ENCODE assay signal across 8 mouse cellular contexts in the genomic region with DNA sequence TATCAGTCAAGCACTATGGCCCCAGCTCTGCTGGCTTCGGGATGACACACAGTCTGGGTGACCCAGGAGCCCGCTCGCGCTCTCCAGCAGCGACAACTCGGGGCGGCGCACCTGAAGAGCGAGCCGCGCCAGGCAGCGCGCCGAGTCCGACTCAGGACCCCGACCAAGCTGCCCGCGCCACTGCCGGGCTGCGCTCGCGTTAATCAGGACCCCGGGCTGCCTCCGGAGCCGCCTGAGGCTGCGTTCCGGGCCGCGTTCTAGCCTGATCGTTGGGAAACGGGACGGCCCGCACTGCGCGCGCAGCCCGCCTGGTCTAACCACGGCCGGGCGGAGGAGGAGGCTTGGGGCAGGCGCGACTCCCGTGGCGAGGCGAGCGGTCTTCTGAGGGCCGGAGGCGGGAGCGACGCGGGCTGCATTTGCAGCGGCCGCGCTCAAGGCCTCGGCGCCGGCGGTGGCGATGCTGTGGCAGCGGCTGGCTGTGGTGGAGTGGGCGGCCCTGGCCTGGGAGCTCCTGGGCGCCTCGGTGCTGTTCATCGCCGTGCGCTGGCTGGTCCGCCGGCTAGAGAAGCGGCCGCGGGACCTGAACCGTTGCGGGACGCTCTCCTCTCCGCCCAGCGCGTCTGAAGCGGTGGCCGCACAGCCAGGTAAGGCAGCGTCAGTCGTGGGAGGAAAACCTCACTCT. TPM values are rescaled to one million over a fixed set of nuclear protein-coding genes. Genes with fewer than 3 reads are reported as not detected.
DNase-seq lines count a peak whose midpoint lies in the region; ATAC-seq and TF ChIP-seq lines count a peak whose summit lies in the region.

A gene (plus strand): TSS at position 225 of the 682 bp plus-strand sequence.

- no peaks in the 10 kb centered on the region for H3K27me3 ChIP-seq in embryonic facial prominence, embryonic 13.5 days
- H3K27me3 ChIP-seq in heart, adult 2 months (ENCODE audit: control insufficient read depth, insufficient read depth, low read length), result no peaks in the 10 kb centered on the region
- H3K27me3 ChIP-seq in limb, embryonic 13.5 days, result no peaks in the 10 kb centered on the region
- H3K27me3 ChIP-seq in midbrain, embryonic 16.5 days (ENCODE audit: control insufficient read depth, insufficient read depth, low read depth, low read length), result no peaks in the 10 kb centered on the region

- H3K4me1 ChIP-seq in embryonic facial prominence, embryonic 13.5 days, result peaks cover 22% of the 10 kb centered on the region
- H3K4me1 ChIP-seq in heart, adult 2 months (ENCODE audit: control insufficient read depth, insufficient read depth, low read length), result peaks cover 2% of the 10 kb centered on the region
- H3K4me1 ChIP-seq in limb, embryonic 13.5 days, result peaks cover 23% of the 10 kb centered on the region
- peaks cover 21% of the 10 kb centered on the region for H3K4me1 ChIP-seq in midbrain, embryonic 16.5 days (ENCODE audit: control insufficient read depth, insufficient read depth, low read length)

- H3K4me3 ChIP-seq in embryonic facial prominence, embryonic 13.5 days, result peak within 1 kb of the TSS; percentile 98
- peak within 1 kb of the TSS; percentile 99 for H3K4me3 ChIP-seq in heart, adult 2 months
- peak within 1 kb of the TSS; percentile 79 for H3K4me3 ChIP-seq in limb, embryonic 13.5 days
- peak within 1 kb of the TSS; percentile 57 for H3K4me3 ChIP-seq in midbrain, embryonic 16.5 days (ENCODE audit: low read depth, low read length)

- peak; percentile 93 for ATAC-seq in embryonic facial prominence, embryonic 13.5 days (ENCODE audit: insufficient number of reproducible peaks, insufficient read depth, low FRiP score, low TSS enrichment, low read depth)
- peak; percentile 97 for ATAC-seq in limb, embryonic 13.5 days (ENCODE audit: low FRiP score, low read depth)
- peak; percentile 96 for ATAC-seq in midbrain, embryonic 16.5 days

- peaks cover 34% of the 10 kb centered on the region for H3K36me3 ChIP-seq in embryonic facial prominence, embryonic 13.5 days
- H3K36me3 ChIP-seq in heart, adult 2 months (ENCODE audit: control insufficient read depth, insufficient read depth, low read length), result peaks cover 6% of the 10 kb centered on the region
- H3K36me3 ChIP-seq in limb, embryonic 13.5 days, result peaks cover 30% of the 10 kb centered on the region
- peaks cover 5% of the 10 kb centered on the region; the same call in 1 of the 2 replicates for H3K36me3 ChIP-seq in midbrain, embryonic 16.5 days (ENCODE audit: control insufficient read depth, insufficient read depth, low read length)

- peak within 1 kb of the TSS; percentile 97 for H3K9ac ChIP-seq in embryonic facial prominence, embryonic 13.5 days
- peak within 1 kb of the TSS; percentile 94 for H3K9ac ChIP-seq in heart, adult 2 months (ENCODE audit: low read depth, low read length)
- H3K9ac ChIP-seq in limb, embryonic 13.5 days, result peak within 1 kb of the TSS; percentile 97
- peak within 1 kb of the TSS; percentile 87 for H3K9ac ChIP-seq in midbrain, embryonic 16.5 days (ENCODE audit: low read depth, low read length)

- 0 out of 2 replicates have a peak, but pooled peaks have one; percentile 6 for TF ChIP-seq CTCF in heart, adult 2 months (IDR thresholded peaks at IDR 0.05)

- peaks cover 2% of the 10 kb centered on the region for H3K79me2 ChIP-seq in heart, adult 2 months (replicated peaks; ENCODE audit: control insufficient read depth, insufficient read depth, low read length)

- peak within 1 kb of the TSS; percentile 76 for H3K4me2 ChIP-seq in embryonic facial prominence, embryonic 13.5 days
- peak within 1 kb of the TSS; percentile 80 for H3K4me2 ChIP-seq in limb, embryonic 13.5 days (replicated peaks)
- H3K4me2 ChIP-seq in midbrain, embryonic 16.5 days (ENCODE audit: low read length), result peak within 1 kb of the TSS; percentile 73

- TF ChIP-seq EP300 in heart, adult 2 months (IDR thresholded peaks at IDR 0.05; ENCODE audit: insufficient read depth, low read depth, low read length), result peak; percentile 63; the same call in 1 of the 2 replicates

- H3K9me3 ChIP-seq in embryonic facial prominence, embryonic 13.5 days, result no peaks in the 10 kb centered on the region
- H3K9me3 ChIP-seq in limb, embryonic 13.5 days, result no peaks in the 10 kb centered on the region
- H3K9me3 ChIP-seq in midbrain, embryonic 16.5 days (replicated peaks; ENCODE audit: control insufficient read depth, low read length, poor library complexity, severe bottlenecking), result no peaks in the 10 kb centered on the region

- intact Hi-C loops in heart, adult 2 months (cut with DNase I), result no loop called here

- H3K27ac ChIP-seq in embryonic facial prominence, embryonic 13.5 days, result peak within 1 kb of the TSS; percentile 97
- peak within 1 kb of the TSS; percentile 92 for H3K27ac ChIP-seq in heart, adult 2 months
- peak within 1 kb of the TSS; percentile 94 for H3K27ac ChIP-seq in limb, embryonic 13.5 days
- H3K27ac ChIP-seq in midbrain, embryonic 16.5 days (ENCODE audit: low read length), result peak within 1 kb of the TSS; percentile 90

- DNase-seq in 3134 (ENCODE audit: extremely low read depth, insufficient read length, low spot score), result peak; percentile 92
- DNase-seq in adrenal gland, postnatal 36 days, result peak; percentile 94 to 95
- DNase-seq in heart, adult 2 months, result peak; percentile 94 to 96
- peak; percentile 87 to 92 for DNase-seq in kidney, adult 8-10 months
- peak; percentile 97 for DNase-seq in spleen, postnatal 10 days (ENCODE audit: low spot score in 2 of 2)

- under 1% methylated on average over 79 of the region's 81 CpGs for WGBS in embryonic facial prominence, embryonic 13.5 days
- WGBS in heart, adult 2 months, result under 1% methylated on average over 81 of the region's 81 CpGs
- under 1% methylated on average over 81 of the region's 81 CpGs for WGBS in limb, embryonic 13.5 days
- WGBS in midbrain, embryonic 16.5 days, result under 1% methylated on average over 76 of the region's 81 CpGs

- peak; percentile 85 for TF ChIP-seq POLR2A in heart, adult 2 months (IDR thresholded peaks at IDR 0.05; ENCODE audit: insufficient read depth, low read depth, low read length)

RNA-seq across cellular contexts. Expression of the gene that starts here (rescaled TPM):
- 10 to 100 TPM; 43.7 to 44.9 TPM for total RNA-seq in adrenal gland, postnatal 36 days (2021)
- polyA plus RNA-seq in embryonic facial prominence, embryonic 13.5 days (2015; fragmentation: Nextera tagmentation; extraction: Ambion mirVana), result 29.4 and 30.0 TPM in 2 replicates
- 10 to 100 TPM; 27.5 to 32.7 TPM for total RNA-seq in heart, adult 2 months (2021)
- polyA plus RNA-seq in heart, adult 2 months (2012; rRNA removed), result 6.7 and 10.0 TPM in 2 replicates
- polyA plus RNA-seq in limb, embryonic 13.5 days (2015; fragmentation: Nextera tagmentation; extraction: Ambion mirVana), result 28.7 and 34.1 TPM in 2 replicates
- 18.7 and 24.1 TPM in 2 replicates for polyA plus RNA-seq in midbrain, embryonic 16.5 days (2015; fragmentation: Nextera tagmentation; extraction: Ambion mirVana)

Comparison
In these comparisons a context has a peak if more than half of its experiments do, and no peak if none do; other contexts are left out.
1. Peak in every context shown above with its lines: DNase-seq, ATAC-seq, H3K4me3 ChIP-seq and H3K27ac ChIP-seq.